Mouse (Mus musculus) 3T3-L1 (cell line): ENCODE results near the gene Bcl2.
A peak's percentile ranks its signal among the peaks of the same experiment; 100 is the strongest.

ENCODE experiments used
- DNase-seq: peaks from one replicate; pipeline ENCODE4 v3.0.0-alpha.2; 2015; ENCODE audit warnings: low read depth, low spot score

The Bcl2 gene

DNA sequence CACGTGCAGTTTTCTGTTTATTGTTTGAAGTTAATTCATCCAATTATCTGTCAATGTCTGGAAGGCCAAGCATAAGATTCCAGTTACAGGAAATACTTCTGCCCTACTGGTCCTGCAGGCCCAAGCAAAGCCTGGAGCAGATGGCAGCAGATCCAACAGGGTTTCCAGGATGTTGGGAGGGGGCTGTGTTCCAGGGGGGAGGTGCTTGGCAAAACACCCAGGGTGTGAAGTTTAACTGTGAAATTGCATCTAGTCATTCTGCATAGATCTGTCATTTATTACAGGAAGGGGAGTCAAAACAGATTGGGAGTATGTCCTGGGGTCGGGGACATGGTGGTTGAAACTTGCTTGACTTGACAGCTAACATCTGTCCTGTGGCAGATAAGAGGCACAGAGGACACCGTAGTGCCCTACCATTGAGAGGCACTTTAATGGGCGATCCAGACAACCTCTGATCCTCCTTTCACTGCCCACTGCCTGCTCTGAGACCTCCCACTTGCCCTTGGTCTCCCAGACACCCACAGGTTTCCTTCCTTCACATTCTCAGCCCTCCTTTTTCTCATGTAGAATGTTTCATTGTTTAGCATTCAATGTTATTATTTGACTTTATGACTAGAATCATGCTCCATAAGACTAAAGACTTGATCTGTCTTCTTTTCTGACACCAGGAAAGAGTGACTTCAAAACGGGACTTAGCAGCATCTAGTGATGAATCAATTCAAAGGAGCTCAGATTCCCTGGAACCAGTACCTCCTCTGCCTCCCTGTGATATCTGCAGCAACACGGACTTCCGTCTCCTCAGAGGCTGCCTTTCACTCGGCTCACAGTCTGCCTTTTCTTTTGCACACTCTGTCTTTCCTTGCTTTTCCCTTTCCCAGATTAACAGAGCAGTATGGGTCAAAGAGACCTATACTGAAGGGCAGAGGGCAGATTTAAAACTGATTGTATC is 47.7 kb downstream of the Bcl2 start:
- DNase-seq, result no peak

DNA sequence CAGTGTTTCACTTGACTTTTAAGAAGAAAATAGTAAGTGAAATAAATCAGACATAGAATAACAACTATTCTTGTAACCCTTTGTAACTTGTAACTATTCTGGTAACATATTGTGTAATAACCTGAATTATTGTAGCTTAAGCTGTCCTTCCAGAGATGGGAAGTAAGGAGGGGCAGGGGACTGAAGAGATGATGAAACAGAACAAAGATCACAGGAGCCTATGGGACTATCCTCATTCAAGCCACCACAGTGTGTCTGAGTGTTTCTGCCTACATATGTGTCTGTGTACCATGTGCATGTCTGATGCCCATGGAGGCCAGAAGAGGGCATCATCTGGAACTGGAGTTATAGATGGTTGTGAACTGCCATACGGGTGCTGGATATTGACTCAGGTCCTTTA is 49.1 kb downstream of the Bcl2 start:
- no peak for DNase-seq

DNA sequence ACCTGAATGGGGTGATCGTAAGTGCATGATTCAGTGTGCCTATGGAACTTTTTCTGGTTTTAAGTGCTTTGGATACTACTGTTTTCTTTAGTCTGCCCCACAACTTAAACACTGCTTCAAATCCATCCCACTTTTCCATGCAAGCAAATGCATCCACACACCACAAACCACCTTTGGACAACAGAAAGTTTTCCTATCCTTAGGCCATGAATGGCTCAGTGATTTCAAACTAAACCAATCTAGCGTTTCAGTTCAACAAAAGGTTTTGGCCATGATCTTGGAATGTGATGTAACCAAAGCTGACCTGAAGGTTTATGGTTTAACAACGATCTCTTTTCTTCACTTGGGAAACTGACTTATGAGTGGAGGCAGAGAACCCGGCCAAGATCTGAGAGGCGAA is 51.6 kb downstream of the Bcl2 start:
- DNase-seq, result no peak

DNA sequence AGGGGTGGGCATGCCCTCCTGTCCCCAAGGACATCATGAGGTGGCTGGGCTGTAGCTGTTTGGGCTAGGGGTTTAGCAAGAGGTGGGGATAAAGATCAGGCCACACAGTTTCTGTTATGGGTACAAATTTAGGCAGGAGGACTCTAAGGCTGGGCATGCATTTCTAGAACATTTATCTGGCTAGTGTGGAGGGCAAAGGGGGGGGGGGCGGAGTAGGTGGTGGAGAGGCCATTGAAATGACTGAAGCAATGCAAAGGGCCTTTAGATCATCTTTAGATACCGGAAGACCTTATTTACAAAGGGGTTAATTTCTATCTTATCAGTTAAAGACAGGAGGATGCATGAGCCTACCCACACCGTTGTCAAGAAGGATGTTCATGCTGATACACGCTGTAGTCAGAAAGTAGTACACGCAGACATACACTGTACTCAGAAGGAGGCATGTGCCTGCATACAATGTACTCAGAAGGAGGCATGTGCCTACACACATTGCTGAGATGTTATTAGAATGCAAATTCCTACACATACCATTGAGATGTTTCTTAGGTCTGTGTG is 55.7 kb downstream of the Bcl2 start:
- DNase-seq, result no peak

DNA sequence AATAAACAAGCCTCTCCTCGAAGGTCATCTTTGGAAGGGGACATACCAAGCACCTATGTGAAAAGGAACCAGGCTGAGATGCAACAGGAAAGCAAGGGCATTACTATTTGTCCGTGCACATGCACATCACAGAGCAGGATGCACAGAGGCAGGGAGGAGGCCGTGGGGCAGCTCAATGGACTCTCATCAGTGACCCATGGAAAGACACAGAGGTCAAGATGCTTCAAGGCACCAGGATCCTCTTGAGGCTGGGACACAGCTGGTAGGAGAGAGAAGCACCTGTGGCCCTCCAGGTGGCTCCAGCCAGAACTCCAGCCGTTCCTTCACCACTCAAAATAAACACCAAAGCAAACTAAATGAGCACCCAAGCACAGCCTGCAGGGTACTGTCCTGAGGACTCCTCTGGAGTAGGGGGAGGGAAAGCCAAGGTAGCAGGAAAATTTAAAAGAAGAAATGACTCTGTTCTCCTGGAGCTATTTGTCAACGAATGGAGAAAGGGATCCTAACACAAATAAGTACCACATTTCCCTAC is 57.8 kb downstream of the Bcl2 start:
- no peak for DNase-seq

DNA sequence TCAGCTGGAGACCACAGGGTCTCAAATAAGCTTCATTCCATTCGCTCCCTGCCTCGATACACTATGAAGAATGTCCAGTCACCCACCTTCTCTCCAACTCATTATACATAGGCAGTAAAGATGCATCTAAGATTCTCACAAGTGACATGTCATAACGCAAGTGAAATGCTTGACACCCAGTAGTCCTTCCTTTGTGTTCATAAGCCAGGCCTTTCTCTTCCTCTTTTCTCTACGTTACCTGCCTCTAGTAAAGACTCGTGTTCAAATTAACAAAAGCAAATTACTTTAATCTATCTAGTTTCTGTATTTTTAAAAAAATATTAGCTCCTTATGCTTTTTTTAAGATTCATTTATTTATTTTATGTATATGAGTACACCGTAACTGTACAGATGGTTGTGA is 59.8 kb downstream of the Bcl2 start:
- no peak for DNase-seq

DNA sequence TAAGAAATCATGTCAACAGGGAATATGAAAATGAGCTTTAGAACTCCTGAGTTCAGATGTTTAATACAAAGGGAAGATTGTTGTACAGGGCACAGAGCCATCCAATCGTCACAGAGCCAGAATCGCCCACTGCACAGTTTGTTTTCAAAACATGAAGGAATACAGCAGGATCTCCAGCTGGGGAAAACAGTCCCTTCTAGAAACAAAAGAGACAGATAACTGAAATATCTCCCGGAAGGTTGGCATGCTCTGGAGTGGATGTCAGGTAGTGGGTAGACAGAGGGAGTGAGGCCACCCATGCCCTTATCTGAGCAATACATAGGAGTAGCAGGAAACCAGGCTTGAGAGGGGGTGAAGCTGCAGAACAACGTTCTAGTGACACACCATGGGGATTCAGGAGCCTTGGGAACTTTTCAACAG is 60.6 kb downstream of the Bcl2 start:
- no peak for DNase-seq

DNA sequence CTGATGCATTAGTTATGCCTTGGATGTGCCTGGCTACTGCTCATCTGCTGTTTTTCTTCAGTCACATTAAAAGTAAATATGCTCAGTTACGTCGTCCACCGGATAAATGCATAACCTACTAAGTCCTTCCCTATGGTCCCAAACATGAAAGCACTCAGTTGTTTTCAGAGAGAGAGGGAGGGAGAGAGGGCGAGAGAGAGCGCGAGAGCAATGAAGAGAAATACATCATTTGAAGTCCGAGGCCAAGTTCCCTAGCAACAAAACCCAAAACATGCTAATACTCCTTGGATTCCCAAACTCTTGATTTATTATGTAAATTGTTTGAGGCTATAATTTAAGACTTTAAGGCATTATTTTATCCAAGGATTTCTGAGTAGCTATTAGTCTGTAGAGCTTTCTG is 62.9 kb downstream of the Bcl2 start:
- no peak for DNase-seq

DNA sequence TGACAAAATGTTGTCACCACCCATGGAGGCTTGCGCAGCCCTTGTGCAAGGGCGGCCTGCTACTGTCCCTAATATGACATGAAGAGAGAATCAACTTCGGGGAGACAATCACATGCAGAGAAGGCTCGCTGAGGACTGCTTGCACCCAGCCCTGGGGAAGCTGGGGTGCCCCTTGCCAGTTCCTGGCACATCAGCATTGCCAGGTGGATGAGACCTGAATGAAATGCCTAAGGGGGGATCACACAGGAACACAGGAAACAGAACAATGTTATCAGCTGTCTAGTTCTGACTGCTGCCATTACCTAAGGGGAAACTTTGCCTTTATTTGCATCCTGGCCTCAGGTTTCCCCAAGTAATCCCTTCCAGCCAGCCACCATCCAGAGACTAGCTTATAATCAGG is 63.6 kb downstream of the Bcl2 start:
- DNase-seq, result no peak

DNA sequence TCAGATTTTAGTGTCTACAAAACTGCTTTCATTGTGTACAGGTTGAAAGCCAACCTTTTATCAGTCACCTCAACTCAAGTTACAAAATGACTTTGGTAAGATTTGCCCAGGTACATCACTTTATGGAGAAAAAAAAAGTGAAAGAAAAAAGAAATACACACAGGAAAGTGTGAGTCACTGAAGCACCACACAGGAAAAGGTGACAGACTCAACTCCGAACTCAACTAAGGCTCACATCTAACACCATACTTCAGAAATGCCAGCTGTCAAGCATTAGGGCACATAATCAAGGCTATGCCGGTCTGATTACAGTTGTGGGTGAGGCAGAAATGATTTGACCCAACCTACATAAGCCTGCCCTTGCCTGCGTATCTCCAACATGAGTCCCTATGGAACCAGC is 66.7 kb downstream of the Bcl2 start:
- DNase-seq, result no peak

DNA sequence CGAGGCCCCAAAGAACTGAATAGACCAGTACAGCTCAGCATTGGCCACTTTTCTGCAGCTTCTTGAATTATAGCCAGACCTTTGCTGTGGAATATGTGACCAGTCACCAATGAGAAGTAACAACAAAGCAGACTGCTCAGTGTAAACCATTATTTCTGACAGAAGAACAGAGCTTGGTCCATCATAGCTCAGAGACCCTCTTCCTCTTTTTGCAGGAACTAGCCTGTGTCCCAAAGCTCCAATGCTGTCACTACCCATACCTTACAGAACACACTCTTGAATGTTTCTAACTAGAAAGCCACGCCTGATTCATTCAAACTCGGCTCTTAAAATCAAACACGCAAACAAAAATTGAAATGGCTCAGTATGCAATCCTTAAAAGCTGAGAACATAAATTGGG is 69.5 kb downstream of the Bcl2 start:
- DNase-seq, result no peak

DNA sequence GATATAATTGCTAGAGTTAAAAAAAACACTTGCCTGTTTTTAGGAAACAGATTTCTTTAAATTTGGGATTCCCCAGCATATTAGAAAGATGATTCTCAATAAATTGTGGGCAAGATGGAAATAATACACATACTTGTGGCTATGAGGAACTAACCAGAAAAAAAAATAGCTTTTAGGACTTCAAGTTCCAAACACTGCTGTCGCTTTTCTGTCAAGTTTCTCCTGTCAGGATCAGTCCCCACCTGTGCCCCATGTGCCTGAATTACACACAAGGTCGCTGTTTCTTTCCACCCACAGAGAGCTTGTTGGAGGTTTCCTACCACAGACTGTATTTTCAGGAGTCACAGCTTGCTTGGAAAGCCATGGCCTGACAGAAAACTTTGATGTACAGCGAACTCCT is 70.5 kb downstream of the Bcl2 start:
- peak; percentile 55 for DNase-seq

DNA sequence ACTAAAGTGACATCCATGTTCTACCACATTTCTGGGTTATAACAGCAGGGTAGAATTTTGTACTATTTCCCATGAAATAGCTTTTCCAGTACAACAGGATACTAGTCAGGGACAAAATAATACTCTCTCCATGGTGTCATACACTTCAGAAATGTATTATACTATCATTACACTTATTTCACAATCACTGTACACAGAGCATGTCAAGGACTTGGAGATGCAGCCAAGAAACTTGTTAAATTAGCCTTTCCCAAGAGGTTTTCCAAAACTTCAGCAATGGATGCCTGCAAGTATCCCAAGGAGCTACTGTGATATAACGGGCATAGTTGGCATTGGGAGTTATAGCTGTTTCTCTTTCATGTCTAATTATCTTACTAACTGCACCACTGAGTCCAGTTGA is 73.5 kb downstream of the Bcl2 start:
- DNase-seq, result no peak

DNA sequence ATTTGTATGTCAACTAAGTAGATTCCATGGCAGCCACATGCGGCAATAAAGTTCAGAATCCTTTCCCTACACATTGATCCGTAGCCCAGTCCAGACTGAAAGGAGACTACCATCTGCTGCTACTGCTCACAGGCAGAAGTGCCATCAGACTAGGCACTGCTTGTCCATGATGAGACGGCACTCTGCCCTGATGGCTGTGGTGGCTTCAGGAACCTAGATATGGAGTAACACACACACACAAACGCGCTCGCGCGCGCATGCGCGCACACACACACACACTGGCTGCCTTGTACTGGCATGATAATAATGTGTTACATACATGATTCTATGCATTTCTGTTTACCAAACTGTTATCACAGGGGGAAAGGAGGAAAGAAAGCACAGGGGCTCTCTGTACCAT is 76.4 kb downstream of the Bcl2 start:
- no peak for DNase-seq

DNA sequence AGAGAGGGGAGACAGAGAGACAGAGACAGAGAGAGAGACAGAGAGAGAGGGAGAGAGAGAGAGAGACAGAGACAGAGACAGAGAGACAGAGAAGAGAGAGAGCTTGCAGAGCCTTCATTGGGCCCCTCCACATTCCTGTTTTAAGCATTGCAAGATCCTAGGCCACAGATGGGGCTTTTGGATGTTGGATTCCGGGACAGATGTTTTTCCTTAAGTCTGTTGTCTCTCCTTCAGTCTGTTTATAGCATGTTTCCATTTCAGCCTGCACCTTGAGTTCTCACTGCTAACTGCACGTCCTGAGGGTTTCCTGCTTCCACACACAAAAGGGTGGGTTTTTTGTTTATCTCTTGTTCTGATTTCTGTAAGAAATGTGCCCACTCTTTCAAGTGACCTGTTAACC is 77.4 kb downstream of the Bcl2 start:
- DNase-seq, result no peak

DNA sequence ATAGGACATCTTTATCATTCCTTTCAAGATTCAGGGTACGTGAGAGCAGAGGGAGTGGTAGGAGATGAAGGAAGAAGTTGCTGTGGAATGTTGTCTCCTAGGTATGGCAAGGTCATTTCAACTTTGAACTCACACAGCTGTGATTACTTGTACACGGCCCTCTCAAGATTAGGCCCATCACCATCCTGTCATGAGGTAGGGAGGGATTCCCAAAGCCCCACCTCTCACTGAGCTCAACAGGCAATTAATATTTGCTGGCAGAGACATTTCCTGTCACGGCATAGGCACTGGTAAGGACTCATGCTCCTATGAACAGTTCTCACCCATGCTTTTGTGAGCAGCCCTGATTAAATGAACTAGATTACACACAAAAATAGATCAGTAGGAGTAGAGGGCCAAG is 80.9 kb downstream of the Bcl2 start:
- no peak for DNase-seq

DNA sequence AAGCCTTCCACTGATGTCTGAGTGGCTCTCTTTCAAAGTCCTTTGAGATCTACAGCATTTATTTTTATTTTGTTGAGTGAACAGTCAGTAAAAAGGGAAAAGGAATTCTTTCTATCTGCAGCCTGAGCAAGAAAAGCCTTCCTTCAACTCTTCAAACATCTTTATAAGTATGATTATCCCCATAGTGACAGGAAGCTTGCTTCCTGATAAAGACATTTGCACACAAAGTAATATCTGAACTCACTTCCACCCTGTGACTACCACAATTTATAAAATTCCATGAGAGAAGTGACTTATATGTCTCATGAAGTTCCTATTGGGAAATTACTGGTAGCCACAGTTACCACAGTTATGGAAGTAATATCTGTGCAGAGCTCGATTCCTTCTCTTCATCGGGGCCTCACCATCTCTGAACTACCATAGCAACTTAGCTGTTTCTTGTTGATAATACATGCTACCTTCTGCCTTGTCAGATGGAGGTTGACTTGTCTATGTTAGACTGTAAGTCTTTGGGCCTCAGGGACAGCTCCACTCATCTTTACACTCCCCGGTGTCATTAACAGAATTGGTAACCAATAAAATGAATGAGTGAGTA is 82.1 kb downstream of the Bcl2 start:
- DNase-seq, result no peak

DNA sequence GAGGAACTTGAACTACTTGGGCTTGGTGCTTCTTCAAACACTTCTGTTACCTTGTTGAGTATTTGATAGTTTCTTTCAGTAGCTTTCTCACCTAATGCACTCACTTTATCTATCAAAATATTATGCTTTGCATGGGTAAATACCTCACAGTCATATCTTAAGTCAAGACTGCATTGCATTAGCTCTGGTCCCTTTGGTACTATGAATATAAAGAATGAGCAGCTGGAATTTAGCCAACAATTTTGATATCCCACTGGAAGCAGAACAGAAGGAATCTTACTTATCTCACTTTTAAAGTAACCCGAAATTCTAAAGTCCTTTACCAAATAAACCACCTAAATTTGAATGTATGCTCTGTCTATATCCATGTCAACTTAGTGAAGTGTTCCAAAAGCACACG is 83.1 kb downstream of the Bcl2 start:
- DNase-seq, result no peak

DNA sequence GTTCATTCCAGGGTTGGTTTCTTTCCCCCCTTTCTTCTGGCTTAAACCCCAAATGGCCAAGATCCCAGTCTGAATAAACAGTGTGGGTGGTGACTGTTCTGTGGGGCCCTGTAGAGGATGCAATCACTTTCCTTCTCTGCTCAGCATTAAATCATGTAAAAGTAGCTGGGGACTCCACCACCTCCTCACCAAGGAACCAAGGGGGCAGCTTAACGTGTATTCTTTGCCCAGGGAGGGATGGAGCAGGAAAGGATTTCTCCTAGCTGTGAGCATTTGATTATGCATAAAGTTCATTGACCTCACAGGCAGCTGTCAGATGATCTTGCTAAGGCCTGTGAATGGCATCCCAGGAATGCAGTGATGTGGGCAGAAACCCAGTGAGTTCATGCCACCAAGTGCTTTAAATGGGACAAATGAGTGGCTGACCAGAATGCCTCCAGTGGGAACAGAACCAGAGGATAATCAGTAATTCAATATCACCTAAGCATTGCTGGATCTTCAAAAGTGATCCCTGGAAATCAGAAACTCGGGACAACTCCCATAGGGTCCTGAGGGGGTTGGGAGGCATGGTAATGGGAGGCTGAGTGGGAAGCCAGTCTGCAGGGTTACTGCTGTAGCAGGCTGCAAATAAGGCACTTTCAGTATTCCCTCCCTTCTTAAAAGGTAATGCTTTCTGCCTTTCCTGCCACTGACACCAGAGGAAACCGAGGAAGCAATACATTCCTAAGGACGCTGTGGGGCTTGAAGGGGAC is 84.0 kb downstream of the Bcl2 start:
- peak; percentile 93 for DNase-seq

DNA sequence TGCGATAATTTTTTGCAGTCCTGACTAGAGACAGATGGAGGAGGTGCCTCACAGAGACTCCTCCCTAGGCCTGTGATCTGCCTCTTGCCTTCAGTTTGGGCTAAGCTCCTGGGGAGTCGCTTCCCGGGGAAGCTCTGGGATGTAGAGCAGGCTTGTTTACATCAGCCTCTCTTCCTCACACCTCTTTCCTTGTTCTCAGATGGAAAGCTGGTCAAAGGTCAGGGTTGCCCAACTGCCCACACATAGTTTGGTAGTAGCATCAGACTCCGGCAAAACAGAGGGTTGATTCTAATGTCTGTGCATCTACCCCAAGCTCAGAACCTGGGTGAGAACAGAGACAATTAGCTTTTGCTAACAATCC is 84.6 kb downstream of the Bcl2 start:
- DNase-seq, result peak; percentile 95

DNA sequence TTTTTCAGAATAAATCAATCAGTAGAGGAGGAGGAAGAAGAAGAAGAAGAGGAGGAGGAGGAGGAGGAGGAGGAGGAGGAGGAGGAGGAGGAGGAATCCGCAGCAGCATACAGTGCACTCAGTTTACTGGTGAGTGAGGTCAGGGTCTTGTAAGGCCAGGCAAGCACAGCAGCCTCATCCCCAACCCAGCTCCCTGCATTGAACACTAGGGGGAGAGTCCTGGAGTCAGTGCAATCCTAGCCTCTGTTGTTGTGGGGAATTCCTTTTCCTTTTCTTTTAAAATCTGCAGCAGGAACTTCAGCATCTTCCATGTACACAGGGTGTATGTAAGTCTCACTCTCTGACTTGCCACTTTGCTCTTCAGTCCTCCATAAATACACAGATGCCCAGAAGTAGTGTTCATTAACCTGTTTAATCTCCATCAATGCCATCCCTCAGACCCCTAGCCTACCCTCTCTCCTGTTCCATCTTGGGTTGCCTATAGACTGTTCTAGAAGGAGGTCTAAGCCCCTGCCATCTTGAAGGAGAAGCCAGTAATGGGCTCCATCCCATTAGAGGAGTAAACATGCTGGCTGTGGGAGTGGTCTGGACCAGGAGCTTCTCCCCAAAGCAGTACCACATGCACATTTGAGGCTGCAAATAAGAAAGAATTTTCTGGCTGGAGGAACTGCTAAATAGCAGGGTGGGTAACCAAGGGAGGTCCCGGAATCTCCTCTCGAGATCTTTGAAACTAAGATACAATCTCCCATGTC is 85.2 kb downstream of the Bcl2 start:
- peak; percentile 87 for DNase-seq
